Mouse (Mus musculus): ENCODE results near the gene Srsf1. TPM values are rescaled to one million over a fixed set of nuclear protein-coding genes. Genes with fewer than 3 reads are reported as not detected.
"Not testable (repeated sequence)": the region's sequence is repeated elsewhere in the genome, so short reads cannot be mapped to it uniquely, and the experiment has no call there.

The Srsf1 gene
- total RNA-seq, 2 experiments from 2014 or later: 198 to 256 TPM

DNA sequence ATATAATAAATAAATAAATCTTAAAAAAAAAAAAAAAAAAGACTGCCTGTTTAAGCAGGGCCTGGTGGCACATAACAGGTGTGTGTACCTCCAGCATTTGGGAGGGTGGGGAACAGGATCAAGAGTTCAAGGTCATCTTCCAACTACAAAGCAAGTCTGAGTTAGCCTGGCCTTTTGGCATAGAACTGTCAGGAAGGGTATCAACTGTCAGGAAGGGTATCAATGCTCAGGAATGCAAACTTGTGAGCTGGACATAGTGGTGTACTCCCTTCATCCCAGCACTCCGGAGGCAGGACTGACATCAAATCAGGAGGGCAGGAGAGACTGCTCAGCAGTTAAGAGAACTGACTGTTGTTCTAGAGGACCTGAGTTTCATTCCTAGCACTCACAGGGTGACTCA lies 8.1 kb upstream of the Srsf1 start:
- DNase-seq: no peak

DNA sequence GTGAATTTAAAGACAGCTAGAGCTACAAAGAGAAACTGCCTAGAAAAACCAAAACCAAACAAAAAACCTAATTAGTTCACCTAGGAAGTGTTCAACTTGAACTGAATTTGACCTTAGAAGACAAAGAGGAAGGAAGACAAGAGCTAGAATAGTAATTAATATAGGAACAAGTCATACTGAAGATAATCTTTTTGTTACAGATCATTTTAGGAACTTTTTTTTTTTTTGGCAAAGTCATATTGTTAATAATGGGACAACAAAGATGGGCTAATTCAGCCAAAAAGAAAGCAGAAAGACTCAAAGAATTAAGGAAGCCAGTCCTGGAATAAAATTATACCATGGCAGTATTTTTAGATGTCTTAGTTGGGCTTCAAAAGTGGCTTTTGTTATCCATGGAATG lies 2.9 kb upstream of the Srsf1 start:
- DNase-seq: no peak

DNA sequence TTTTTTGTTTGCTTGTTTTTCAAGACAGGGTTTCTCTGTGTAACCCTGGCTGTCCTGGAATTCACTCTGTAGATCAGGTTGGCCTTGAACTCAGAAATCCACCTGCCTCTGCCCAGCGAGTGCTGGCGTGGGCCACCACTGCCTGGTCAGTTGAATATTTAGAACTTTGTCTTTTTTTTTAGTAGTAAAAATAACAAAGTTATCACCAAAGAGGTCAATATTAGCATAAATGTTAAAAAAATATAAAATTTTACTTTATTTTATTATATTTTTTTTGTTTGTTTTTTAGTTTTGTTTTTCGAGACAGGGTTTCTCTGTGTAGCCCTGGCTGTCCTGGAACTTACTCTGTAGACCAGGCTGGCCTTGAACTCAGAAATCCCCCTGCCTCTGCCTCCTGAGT lies 2.0 kb upstream of the Srsf1 start:
- not testable (repeated sequence) for DNase-seq

DNA sequence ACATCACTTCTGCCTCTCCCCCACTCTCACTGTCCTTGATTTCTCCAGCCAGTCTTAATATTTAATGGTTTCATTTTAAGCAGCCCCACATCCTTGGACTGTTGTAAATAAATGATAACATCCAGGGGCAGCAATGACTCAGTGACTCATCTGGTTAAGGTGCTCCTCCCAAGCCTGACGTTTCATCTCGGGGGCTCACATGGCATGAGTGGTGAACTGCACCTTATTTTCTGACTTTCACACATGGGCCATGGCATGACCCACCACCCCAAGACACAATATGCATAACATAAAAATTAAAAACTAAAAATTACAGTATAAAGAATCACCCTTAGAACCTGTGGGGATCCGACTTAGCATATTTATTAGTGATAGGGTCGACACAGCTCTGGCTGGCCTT lies 1.3 kb upstream of the Srsf1 start:
- no peak for DNase-seq

DNA sequence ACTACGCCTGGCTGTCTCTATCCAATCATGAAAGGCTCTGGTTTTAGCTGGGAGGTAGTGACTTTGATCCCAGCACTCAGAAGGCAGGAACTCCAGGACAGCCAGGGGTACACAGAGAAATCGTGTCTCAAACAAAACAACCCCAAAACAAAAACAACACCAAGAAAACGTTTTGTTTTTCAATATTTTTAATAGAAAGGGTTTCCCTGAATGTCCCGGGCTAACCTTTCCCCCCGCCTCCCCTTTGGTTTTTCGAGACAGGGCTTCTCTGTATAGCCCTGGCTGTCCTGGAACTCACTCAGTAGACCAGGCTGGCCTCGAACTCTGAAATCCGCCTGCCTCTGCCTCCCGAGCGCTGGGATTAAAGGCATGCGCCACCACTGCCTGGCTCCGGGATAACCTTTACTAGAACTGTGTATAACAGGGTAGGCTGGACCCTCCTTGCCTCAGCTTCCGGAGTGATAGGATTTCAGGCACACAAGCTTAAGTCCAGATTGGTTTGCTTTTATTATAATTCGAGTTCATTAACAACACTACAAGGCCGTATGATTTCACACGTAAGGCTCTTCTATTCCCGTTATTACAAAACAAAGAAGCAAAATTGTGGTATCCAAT lies 743 bp upstream of the Srsf1 start:
- DNase-seq: peak; percentile 28

DNA sequence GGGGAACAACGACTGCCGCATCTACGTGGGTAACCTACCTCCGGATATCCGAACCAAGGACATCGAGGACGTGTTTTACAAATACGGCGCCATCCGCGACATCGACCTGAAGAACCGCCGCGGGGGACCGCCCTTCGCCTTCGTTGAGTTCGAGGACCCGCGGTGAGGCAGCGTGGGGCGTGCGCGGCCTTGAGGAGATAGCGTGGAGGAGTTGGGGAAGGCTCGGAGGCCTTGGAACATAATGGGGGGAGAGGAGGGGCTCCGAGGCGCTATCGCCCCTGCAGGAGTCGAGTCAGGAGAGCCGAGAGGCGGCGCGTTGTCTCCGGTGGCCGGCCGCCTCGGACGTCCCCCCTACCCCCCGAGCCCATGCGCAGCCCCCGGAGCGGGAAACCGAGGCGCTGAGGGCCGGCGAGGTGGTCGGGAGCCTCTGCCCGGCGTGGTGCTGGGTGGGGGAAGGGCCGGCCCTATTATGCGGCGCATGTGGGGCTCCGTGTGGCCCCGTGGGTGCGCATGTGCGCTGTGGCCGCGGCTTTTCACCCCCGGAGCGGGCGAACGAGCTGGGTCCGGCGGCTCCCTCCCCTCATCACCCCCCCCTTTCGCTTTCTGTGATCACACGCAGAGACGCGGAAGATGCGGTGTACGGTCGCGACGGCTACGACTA lies 828 bp downstream of the Srsf1 start:
- DNase-seq: peak; percentile 82

DNA sequence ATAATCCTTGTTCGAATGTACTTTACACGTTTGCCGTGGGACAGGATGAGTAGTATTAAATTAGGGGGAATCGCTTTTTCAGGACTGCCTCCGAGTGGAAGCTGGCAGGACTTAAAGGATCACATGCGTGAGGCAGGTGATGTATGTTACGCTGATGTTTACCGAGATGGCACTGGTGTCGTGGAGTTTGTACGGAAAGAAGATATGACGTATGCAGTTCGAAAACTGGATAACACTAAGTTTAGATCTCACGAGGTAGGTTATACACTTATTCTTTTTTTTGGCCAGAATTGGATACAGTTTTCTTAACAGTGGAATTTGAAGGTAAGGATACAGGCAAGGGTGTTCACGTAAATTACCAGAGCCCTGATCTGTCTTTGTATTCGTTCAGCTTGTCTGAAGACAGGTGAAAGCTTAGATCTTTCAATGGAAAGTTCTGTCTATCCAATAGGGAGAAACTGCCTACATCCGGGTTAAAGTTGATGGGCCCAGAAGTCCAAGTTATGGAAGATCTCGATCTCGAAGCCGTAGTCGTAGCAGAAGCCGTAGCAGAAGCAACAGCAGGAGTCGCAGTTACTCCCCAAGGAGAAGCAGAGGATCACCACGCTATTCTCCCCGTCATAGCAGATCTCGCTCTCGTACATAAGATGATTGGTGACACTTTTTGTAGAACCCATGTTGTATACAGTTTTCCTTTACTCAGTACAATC lies 1.9 kb downstream of the Srsf1 start:
- DNase-seq: peak; percentile 34

DNA sequence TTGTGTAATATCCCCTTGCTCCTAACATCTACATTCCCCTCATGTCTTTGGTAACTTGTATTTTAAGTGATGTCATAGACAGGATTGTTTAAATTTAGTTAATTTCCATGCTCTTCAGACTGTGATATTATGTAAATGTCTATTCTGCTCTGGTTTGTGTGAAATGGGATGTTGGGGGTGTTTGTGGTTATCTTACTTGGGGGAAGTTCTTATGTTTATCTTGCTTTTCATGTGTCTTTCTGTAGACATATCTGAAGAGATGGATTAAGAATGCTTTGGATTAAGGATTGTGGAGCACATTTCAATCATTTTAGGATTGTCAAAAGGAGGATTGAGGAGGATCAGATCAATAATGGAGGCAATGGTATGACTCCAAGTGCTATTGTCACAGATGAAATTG lies 2.6 kb downstream of the Srsf1 start:
- no peak for DNase-seq

DNA sequence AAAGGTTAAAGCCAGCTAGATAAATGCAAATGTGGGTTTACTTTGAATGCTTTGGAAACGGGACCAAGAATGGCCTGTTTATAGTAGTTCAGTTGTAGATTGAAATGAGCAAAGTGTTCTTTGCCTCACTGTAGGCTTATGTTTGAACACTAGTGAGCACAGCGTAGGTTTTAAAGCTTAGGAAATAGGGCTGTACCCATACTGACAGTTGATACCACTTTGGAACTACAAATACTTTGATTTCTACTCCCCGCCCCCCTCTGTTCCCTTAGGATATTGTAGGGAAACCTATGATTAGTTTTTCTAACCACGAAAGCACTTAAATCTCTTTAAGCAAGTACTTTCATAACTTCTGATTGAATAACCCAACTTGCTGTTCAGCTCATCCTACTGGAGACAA lies 5.5 kb downstream of the Srsf1 start:
- no peak for DNase-seq

DNA sequence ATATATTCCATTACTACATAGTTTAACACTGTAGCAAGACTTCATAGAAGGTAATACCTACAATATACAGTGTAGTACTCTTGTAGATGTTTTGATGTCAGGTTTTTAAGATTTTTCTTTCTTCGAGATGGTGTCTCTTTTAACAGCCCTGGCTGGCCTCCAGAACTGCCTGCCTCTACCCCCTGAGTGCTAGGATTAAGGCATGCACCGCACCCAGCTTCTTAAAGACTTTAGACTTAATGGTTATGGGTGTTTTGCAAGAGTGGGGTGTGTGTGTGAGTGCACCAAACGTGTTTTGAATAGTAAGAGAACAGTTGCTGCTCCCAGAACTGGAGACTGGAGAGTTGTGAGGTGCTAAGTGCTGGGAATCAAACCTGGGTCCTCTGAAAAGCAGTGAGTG lies 6.6 kb downstream of the Srsf1 start:
- no peak for DNase-seq

DNA sequence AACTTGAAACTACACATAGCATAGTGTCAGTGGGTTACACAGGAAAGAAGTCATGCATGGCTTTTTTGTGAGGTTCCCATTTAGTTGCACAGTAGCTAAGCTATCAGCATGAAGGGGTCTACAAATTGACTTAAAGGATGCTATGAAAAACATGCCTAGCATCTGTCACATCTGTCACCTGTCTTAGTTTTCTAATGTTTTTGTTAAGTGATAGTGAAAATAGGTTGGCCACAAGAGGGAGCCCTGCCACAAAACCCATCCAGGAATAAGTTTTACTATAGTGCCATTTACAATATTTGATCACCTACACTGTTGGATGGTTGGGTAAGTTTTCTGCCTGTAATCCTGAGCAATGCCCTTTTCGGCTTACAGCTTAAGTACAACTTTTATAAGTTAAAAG lies 7.4 kb downstream of the Srsf1 start:
- peak; percentile 64 for DNase-seq

DNA sequence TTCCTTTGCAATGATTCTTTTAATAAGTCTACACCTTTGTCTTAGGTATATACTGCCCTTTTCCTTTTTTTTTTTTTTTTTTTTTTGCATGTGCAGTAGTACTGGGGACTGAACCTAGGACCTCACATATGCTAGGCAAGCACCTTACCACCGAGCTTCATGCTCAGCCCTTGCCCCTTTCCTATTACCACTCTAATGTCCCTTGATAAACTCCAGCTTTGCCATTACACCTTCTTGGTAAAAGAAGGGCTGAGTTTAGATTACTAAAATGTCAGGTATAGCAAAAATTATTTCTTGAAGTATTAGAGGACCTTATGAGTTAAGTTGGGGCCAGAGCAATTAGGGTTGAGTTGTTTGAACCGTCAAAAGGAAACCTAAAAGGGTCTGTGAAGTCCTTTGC lies 8.6 kb downstream of the Srsf1 start:
- DNase-seq: no peak

DNA sequence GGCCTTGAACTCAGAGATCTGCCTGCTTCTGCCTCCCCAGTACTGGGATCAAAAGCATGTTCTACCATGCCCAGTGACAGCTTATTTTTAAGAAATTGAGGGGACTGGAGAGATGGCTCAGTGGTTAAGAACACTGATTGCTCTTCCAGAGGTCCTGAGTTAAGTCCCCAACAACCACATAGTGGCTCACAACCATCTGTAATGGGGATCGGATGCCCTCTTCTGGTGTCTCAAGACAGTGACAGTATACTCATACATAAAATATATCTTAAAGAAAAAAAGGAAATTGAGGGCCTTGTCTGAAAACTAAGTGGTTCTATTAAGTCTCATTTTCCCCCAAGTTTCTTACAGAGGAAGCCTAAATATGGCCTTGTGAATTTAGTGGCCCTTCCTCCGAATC lies 10.6 kb downstream of the Srsf1 start:
- DNase-seq: no peak

DNA sequence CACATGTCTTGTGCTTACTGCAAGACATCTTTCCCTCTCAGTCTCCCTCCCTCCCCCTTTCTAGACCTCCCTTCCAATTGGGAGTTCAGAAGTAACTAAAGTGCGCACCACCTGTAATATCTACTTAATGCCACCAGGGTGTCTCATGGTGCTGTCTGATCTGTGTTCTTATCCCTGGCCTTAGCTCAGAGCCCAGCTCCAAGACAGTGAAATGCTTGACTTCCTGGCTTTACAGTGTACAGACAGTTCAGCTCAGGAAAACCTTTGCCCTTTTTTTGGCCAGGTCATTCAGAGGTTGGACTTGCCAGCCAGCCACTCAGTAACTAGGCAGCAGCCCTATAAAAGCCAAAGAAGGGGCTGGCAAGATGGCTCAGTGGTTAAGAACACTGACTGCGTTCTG lies 12.0 kb downstream of the Srsf1 start:
- DNase-seq: peak; percentile 51

DNA sequence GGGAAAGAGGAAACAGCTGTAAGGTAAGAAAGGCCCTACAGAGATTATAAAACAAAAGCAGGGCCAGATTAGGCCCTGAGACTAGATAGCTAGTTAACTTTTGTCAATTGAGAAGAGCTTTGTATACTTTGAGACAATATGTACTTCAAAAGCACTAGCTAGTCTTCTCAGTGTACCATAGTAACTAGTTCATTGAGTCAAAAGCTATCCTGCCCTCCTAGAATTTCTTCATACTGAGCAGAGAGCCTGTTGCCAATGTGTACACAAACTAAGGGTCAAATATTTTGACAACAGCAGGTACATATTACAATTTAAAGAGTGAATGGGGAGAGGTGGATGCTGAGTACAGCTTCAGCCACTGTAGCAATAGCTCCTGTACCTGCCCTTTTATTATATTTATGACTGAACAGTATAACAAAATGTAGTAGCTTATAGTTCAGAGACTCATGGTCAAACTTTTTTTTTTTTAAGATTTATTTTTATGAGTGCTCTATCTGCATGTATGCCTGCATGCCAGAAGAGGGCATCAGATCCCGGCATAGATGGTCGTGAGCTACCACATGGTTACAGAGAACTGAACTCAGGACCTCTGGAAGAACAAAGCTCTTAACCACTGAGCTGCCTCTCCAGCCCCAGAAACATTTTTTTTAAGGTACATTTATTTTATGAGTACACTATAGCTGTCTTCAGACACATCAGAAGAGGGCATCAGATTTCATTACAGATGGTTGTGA lies 14.9 kb downstream of the Srsf1 start:
- no peak for DNase-seq

DNA sequence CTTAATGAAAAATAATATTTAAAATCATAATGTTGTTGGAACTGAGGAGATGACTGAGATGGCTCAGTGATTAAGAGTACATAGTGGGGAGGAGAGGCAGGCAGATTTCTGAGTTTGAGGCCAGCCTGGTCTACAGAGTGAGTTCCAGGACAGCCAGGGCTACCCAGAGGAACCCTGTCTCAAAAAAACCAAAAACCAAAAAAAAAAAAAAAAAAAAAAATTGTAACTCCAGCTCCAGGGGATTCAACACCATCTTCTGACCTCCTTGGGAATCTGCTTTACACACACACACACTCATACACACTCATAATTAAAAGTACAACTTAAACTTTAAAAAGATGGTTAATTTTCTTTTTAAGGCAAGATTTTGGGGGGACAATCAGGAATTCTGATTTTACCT lies 18.6 kb downstream of the Srsf1 start:
- DNase-seq: no peak

DNA sequence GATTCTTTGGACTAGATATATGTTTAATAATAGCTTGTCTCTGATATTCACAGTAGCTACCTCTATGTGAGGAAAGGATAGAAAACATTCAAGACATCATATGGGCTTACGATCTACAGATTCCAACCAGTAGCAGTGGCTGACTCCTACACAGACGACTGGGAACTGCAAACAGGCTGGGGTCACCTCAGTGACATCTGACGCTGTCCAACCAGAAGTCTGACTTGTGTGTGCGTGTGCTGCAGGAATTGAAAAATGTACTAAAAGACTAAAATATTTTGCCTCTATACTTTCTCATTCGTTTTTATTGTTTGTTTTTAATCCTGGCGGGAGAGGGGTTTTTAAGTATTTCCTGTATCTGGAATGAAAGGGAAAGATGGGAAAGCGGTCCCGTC lies 20.0 kb downstream of the Srsf1 start:
- DNase-seq: no peak

DNA sequence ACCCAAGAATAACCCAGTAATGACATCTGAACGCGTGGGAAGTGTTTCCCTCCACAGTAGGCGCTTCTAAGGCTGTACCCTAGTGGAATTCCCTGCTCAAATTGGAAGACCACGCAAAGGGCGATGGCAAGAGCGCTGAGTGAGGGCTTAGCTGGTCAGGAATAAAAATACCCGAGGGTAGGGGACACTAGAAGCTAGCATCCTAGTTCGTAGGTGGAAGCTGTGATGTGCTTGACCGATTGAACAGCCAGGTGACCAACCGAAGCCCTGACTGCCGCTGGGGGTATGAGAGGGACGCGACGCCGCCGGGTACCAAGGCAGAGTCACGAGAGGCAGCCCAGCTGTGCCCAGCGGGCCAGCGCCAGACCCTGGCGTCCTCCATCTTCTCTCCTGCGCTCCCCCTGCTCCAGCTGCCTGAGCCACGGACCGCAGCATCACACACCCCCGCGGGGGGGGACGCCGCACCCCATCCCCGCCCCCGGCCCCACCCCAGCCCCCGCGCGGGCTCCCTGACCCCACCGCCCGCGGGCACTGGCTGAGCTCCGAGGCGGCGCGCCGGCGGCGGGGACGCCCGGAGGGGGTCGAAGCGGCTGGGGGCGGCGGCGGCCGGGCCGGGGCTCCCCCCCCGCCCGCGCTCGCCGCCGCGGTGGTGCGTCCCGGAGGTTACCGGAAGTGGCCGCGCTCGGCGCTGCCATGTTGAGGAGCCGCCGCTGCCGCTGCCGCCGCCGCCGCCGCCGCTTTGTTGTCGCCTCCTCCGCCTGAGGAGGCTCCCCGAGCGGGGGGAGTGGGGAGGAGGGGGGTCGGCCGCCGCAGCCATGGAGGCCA lies 20.6 kb downstream of the Srsf1 start, which contains the start of gene Vezf1:
Vezf1 (plus strand) TSS at position 694 of the 825 bp plus-strand sequence.
- peak; percentile 86 for DNase-seq

DNA sequence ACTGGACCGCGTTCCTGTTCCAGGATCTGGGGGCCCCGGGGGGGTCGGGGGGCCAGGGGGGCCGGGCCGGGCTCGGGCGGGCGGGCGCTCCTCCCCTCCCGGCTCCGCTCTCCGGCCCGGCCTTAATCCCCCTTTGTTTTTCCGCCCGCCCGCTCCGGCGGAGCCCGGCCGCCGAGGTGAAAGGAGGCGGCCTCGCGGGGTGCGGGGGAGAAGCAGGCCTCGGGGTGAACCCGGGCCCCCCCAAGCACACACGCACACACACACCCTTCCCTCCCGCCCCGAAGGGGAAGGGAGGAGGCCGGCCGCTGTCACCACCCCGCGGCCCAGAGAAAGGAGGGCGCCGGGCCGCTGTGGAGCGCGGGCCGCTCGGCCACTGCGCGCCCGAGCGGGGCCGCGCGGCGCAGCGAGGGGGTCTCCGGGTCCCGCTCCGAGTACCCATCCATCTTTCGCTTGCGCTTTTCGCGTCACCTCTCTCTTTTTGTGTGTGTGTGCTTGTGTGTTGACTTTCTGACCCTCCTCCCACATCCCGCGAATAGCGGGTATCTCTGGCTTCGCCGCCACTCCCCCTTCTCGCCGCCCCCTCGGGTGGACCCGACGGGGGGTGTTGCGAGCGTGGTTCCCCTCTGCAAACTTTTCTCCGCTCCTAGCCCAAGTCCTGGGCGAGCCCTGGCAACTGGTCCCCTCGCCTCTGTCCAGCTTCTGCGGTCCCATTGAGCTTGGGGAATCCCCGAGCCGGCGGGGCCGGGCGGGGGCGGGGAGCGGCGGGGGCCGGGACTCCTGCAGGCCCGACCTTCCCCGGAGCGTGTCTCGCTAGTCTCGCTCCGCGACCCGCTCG lies 21.5 kb downstream of the Srsf1 start:
- DNase-seq: peak; percentile 82

DNA sequence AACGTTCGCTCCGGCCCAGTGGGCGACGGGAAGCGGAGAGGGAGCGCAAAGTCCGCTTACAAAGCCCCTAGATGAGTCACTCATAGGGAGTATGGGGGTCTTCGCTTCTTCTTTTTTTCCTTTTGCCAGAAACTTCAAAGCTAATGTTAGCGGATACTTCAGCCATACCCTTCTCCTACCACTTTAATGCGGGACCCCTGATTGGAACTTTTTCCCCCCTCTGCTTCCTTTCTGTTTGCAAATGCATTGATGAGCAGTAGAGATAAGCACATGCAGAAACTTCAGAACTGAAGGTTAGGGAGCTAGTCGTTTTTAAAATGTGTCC lies 22.0 kb downstream of the Srsf1 start:
- DNase-seq: no peak

DNA sequence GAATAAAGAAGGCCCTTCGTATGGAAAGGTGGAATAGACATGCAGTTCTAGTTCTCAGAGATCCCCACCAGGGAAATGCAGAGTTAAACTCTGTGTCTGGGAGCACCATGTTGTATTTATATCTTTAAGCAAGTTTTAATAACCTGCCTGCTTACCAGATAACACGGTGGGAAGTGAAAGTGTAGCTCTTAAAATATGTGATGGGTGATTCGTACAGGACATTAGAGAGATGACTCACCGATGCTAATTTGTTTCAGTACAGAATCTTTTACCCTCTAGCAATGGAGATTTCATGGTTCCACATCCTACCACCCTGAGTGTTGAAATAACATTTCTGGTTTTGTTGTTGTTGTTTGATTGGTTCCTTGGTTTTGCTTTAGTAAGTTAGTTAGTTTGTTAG lies 23.2 kb downstream of the Srsf1 start:
- DNase-seq: no peak

Measured in adrenal gland, postnatal 10 days (tissue).